Mouse (Mus musculus) forelimb bud, embryonic 11.5 days (tissue): ENCODE data around the gene Nek8.
"Not testable (repeated sequence)": the region's sequence is repeated elsewhere in the genome, so short reads cannot be mapped to it uniquely, and the experiment has no call there.

Source experiments
- DNase-seq: peaks from one replicate; pipeline ENCODE4 v3.0.0-alpha.2; 2012; ENCODE audit warnings: low read depth, low spot score

The Nek8 gene

DNA sequence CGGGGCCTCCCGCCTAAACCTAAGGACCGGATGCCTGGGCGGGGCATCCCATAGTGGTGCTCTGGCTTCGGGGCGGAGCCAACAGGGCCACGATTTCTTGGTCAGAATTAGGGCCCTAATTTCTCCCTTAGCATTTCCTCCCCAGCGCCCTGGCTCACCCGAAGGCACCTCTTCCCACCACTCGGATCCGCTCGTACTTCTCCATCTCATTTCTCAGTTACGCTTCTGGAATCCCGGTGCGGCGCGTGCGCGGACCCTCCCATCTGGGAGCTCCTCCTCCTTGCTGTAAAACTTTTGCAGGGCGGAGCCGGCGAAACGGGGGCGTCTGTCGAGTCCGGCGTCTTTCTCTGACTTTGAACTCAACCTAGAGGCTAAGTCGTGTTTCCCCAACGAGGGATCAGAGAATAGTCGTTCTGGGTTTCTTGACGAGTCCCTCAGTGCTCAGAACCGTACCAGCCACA is at the start of gene Nek8, which contains the start of gene Tlcd1:
Gene Nek8 (minus strand): TSS at position 274 of the 461 bp plus-strand sequence.
Gene Tlcd1 (plus strand): TSS at position 310 of the 461 bp plus-strand sequence.
- peak; percentile 83 for DNase-seq

DNA sequence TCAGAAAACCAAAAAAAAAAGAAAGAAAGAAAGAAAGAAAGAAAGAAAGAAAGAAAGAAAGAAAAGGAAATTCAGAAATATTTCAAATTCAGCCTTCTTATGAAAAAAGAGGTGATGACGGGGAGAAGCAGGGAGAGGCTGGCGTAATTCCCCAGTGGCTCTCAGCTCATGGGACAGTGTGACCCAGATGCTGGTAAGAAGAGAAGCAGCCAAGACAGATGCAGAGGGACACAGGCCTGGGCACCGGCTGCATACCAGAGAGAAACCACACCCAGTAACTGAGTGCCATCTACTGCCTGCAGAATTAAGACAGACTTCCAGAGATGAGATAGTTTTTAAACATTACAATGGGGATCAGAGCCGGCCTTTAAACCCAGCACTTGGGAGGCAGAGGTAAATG is 47.1 kb upstream of the Nek8 start:
- DNase-seq: no peak

DNA sequence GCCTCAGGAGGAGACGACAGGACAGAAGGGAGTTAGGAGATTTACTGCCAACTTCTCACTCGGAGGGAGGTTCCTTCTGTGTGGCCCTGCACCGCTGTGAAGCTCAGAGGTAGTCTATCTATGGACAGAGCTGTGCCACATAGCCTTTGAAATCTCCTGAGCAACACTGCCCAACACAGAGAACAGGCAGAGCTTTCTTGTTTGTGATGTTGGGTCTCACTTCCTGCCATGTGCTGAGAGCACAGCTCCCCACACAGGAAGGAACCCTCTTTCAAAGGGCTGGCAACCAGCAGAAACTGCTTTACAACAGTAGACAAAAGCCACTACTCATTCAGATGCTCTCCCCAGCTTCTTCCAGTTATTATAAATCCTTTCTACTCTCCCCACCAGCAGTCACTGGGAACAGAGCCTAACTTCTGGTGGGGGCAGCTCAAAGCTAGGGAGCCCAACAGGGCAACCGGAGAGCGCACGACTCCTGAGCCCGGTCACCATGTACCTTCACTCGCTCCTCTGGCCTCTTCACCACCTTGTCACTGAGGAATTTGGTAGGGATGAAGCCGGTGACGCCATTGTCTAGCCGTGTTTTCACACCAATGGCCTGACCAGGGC is 39.3 kb upstream of the Nek8 start:
- no peak for DNase-seq

DNA sequence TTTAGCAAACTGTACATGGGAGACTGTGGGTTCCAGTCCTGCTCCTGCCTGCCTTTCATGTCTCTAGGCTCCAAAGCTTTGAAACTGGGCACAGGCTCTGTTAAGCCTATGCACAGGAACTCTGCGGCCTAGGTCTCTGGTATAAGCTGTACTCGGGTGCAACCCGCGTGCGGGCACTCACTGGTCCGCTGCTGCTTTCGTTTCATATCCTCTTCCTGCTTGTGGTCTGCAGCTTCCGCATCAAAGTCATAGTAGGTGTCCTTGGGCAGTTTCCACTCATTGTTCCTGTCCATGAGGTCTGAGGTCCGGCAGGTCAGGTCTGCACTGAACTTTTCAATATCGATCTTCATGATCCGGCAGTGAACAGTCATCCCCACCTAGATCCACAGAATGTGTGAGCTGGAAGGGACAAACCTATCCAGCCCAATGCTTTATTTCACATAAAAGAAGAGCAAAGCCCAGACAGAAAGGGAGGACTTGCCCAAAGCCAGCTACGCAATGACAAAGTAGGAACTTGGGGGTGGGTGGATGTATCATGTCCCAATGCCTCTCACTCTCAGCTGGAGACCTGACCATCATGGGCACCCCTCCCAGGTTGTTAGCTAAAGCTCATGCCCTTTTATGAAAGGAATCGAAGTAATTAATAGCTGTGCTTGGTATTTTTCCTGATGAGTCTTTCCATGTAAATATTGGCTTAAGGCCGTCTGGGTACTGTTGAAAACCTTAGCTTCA is 36.8 kb upstream of the Nek8 start:
- DNase-seq: no peak

DNA sequence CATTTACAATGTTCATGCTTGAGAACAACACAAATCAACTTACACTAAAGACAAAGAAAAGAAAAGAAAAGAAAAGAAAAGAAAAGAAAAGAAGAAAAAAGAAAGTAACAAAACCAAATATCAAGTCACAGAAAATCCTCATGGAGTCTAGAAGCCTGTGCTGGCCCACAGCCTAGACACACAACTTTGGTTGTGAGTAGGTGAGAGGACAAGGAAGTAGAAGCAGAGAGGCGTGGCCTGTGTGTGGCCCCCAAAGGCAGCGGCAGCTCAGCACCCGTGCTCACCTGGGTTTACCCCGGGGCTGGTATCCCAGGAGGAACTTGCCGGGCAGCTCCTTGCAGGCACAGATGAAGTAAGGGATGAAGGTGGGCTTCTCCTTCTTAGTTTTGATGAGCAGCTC is 35.0 kb upstream of the Nek8 start:
- DNase-seq: no peak

DNA sequence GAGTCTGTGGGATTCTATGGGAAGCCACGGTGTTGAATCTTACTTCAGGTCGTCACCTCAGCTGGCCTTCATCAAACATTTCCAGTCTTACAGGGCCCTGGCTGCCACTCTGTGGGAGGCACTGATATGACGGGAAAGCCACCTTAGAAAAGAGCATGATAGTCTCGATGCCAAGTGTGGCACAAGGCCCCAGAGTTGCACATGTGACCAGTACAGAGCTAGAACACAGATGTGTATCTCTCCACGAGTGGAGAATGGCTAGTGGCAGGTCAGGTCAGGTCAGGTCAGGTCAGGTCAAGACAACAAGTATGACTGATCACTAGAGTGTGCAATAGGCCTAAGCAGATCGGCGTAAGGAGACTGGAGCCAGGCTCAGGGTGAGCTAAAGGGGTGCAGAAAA is 34.1 kb upstream of the Nek8 start:
- no peak for DNase-seq

DNA sequence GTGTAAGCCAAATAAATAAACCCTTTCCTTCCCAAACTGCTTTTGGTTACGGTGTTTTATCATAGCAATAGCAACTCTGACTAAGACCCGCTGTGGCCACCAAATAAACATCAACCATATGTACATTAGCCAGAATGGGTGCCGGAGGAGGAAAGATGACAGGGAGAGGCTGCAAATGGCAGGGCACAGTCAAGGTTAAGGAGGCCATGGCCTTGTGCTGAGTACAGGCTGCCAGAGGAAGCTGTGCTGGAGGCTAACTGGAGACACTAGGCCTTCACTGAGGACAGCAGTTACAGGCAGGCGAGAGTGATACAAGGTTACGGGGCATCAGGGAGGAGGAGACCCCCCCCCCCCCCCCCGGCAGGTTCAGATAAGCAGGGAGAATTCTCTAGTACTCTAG is 33.4 kb upstream of the Nek8 start:
- no peak for DNase-seq

DNA sequence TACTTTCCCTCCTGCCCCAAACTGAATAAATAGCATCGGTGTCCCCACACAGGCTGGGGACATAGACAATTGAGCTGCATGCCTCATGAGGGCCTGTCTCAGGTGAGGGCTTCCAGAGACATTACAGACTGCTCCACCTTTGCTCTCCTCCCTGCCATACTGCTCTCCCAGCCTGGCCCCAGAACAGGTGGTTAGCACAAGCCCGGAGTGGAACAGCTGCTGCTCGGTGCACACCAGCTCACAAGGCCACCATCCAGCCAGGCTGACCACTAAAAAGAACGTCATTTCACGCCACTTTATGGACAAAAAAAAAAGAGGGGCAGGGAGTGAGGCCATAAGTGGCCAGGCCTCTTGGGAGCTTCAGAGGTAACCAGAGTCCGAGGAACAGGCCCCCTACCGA is 30.7 kb upstream of the Nek8 start:
- DNase-seq: no peak

DNA sequence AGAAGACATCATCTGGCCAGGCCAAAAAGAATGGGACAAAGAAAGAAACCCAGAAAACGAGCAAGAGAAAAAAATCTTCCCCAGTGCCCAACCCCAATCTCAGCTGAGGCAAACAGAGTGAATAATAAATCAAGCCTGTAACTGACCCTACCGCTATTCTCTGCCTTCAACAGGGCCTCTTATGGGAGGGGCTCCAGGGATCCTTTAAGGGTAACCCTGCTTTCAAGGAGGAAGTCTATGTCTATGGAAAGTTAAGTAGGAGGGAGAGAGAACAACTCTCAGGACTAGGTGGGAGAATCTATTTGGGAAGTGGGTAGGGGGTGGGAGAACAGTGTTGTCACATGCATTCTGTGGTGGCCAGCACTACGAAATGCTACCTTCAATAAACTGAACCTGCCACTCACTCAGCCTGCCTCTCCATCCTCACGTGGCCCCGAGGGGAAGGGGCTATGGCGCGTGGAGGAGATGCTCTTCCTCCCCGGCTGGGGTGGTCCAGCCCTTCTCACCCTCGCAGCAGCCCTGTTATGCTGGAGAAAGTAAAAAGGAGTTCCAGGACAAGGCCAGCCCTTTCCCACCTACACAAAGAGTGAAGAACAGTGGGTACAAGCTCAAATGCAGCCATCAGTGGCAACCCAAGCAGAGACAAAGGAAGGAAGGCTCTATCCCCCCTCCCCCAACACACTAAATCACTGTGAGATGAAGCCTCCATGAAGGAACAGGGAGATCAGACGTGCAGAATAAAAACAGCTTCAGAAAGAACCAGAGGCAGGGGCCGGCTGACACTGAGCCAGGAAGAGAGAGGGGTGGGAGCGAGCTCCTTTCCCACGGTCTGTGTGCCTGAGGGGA is 29.1 kb upstream of the Nek8 start:
- DNase-seq: no peak

DNA sequence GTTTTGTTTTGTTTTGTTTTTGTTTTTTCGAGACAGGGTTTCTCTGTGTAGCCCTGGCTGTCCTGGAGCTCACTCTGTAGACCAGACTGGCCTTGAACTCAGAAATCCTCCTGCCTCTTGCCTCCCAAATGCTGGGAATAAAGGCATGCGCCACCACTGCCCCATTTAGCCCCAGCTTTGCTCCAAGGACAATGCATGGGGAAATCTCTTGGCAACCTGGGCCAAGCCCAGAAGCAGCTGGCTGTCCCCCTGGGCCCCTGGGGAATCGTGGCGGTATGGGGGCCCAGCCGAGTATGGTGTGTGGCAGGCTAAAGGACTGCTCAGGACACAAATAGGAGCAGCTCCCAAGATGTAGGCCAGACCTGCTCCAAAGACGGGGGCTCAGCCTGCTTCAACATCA is 27.8 kb upstream of the Nek8 start:
- no peak for DNase-seq

DNA sequence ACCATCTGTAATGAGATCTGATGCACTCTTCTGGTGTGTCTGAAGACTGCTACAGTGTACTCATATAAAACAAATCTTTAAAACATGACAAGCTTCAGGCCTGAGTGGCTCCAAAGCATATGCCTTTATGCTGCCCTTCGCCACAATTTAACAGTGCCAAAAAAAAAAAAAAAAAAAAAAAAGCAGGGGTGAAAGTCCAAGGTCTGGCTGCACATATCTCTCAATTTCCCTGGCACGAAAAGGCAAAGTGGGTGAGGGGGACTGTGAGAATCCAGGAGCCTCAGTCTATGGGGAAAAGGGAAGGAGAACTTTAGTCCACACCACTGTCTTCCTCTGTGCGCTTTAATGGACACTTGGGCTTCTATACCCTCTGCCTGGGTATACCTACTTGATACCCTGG is 25.9 kb upstream of the Nek8 start:
- no peak for DNase-seq

DNA sequence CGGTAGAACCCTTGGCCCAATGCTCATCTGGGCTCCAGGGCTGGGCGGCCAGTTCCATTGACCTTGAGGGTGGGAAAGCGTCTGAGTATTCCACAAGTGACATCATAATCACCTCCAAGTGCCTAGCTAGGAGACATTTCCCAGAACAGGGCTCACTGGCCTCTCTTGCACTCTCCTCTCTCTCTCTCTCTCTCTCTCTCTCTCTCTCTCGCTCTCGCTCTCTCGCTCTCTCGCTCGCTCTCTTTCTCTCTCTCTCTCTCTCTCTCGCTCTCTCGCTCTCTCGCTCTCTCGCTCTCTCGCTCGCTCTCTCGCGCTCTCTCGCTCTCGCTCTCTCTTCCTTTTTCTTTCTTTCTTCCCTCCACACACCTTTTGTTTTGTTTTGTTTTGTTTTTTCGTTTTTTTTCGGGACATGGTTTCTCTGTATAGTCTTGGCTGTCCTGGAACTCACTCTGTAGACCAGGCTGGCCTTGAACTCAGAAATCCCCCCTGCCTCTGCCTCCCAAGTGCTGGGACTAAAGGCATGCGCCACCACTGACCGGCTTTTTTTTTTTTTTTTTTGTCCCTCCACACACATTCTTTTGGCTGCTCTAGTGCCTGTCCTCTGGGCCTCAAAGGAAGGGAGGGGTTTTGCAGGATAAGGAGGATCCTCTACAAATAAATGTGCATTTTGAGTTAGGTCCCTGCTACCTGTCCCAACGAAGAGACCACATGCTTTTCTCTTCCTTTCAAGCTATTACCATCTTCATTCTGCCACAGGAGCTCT is 18.8 kb upstream of the Nek8 start:
- peak; percentile 39 for DNase-seq

DNA sequence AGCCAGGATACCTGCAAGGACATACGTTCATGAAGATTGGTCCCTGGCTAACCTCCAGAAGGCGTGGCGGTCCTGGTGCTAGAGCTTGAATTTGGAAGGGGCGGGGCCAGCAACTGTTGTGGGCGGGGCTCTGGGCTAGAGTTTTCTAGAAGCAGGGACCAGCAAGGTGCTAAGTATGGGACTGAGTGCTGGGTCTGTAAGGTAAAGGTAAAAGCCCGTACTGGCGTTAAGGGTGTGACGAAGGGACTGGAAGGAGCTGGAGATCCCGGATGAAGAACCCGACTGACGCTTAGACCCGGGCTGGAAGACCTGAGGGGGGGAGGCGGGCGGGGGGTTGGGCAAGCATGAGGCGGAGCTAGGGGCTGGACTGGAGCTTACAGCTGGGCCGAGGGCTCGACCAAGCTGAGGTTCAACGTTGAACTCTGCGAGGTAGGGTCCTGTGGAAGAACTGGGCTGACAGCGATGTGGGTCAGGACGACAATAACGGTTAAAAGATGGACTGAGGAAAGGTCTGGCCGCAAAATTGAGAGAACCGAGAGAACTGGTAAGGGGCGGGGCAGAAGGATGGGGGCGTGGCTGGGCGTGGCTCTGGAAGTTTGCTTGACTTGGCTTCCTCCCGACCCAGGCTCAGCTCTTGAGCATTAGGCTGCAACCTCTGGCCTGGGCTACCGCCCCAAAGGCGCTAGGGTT is 18.1 kb upstream of the Nek8 start:
- DNase-seq: peak; percentile 61

DNA sequence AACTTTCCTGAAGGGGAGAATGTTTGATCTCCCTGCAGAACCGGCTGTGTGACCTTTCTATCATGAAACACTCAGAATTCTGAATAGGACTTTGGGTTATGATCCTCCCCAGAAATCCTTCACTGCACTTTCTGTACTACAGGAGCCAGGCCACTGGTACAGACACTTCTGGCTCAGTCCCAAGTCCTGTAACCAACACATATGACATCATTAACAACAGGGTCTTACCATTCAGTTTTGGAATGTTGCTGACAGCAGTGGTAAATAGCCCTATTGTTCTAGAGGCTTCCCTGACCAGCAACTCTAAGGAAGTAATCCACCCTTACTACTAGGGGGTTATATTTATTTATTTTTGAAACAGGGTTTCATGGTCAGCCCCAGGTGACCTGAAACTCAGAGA is 16.6 kb upstream of the Nek8 start, which contains the start of gene Proca1:
Gene Proca1 (plus strand): TSS at position 280 of the 400 bp plus-strand sequence.
- no peak for DNase-seq

DNA sequence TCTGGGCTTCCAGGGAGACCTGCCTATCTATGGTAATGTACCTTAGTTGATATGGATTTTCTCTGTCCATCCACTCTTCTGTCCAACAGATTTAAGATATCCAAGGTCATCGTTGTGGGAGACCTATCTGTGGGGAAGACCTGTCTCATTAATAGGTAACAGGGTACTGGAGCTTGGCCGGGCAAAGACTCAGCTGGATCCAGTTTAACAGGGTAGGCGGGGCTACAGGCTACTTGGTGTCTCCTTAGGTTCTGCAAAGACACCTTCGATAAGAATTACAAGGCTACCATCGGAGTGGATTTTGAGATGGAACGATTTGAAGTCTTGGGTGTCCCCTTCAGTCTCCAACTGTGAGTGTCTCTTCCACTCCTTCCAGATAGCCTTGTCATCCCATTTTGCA is 13.6 kb upstream of the Nek8 start:
- no peak for DNase-seq

DNA sequence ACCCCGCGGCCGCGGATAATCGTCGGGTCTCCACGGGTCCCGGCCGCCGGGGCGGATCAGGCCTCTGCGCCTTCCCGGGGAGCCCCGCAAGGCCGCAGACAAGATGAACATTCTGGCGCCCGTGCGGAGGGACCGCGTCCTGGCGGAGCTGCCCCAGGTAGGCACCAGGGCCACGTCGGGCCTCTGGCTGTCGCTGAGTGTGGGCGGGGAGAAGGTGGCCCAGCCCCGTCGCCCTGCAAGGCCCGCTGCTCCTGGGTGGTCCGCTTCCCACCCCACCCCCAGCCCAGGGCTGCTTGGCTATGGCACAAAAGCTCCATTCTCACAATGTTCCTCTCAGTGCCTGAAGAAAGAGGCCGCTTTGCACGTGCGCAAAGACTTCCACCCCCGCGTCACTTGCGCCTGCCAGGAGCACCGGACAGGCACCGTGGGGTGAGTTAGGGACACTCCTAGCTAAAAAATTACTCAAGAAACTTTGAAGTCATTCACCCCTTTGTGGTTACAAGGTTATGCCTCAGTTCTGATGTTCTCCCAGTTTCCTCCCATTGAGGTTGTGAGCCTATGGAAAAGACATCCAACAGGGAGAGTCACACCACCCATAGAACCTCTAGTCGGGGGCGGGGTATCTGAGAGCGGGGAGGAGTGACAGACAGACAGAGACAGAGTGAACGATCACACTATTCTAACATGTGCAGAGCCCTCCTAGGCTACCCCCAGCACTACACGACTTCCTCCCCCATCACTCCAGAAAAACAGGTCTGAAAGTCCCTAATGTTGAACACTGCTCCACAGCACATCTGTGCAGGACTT is 13.0 kb upstream of the Nek8 start:
- DNase-seq: peak; percentile 94

DNA sequence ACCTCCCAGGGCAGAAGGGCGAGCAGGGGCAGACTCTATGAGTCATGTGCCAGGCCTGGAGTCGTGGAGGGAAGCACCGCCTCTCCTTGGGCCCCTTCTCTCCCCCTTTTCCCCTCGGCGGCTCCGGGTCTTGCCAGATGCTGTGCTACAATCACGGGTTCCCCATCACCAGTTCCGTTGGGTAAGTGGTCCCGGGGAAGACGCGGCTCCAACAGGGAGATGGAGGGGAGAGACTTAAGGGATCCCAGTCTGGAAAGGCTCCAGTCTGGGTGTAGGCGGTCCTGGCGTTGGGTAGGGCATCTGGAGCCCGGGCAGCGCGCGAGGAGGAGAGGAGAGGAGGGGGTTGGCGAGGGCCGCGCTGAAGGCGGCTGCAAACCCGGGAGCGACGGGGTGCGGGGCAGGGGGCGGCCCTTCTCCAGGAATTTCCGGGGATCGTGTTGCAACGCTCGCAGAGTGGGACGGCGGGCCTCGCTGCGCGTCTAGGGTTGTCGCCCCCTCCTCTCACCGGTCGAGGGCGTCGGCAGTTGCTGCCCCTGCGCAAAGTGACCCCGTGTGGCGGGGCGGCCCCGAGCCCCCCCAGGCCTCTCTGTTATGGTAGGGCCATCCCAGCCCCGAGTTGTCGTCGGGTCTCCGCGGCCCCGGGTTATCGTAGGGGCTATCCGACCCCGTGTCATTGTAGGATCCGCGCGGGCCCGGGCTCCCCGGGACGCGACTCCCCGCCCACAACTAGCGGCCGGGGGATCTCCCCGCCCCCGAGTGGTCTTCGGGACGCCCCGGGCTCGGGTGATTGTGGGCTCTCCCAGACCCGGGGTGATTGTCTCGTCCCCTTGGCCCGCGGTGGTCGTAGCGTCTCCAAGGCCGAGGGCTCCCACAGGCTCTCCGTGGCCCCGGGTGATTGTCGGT is 12.1 kb upstream of the Nek8 start, which contains the start of gene Rab34:
Gene Rab34 (plus strand): TSS at position 100 of the 903 bp plus-strand sequence.
- DNase-seq: peak; percentile 91

DNA sequence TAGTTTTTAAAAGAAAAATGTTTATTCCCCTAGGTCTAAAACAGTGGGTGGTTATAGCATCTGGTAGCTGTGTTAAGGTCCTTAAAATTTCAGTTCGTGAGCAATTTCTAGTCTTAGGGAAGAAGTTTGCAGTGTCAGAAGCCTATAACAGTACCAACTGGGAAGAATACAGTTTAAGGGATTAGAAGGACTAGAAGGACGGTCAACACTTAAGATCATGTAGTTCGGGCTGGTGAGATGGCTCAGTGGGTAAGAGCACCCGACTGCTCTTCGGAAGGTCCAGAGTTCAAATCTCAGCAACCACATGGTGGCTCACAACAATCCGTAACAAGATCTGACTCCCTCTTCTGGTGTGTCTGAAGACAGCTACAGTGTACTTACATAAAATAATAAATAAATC is 8.2 kb upstream of the Nek8 start:
- DNase-seq: not testable (repeated sequence)
